Mouse (Mus musculus) thymus, postnatal 10 days (tissue): ENCODE measurements around the gene Tmem56.

Experiments used
- DNase-seq, 2 experiments: peaks; one replicate each; pipeline ENCODE4 v3.0.0; 2021; ENCODE audit warnings: low spot score in 2 of 2

The Tmem56 gene

DNA sequence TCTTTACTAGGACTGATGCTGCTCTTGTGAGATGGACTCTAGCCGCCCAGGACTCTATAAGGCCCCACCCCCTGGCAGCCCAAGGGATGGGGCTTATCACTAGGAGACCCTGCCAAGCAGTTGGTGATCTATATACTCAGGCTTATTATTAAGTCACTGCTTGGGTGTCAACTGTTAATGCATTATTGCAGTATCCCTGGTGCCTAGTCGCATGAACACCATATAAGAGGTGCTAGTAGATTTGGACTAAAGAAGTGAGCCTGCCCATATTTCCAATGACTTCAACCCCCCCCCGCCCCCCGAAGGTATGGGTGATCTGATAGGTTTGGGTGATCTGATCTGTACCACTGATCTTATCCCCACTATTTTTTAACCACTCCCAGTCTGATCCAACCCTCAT, at the start of gene Tmem56:
Tmem56 (minus strand) TSS at position 101 of the 400 bp plus-strand sequence.
- DNase-seq: no peak

DNA sequence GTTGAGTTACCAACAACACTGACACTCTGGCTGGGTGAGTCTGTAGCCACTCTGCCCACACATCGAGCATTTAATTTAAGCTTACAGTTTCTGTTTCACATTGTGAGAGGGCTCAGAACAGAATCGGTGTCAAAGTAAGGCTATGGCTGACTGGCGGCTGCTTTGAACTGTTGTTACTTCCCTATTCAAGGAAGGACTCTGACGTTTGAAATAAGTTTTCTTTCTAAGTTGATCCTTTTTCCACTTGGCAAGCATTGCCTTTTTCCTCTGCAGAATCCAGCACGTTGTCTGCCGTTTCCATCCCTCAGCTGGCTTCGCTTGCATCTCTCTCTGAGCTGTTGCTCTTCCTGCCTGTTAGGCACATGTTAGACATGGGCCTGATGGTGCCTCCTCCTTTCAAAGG, 47.3 kb upstream of the Tmem56 start:
- no peak for DNase-seq

- no peak for DNase-seq
Measured at GRCm38 (mm10) chr3:121329647-121330046, 46.7 kb upstream of the Tmem56 start.

- DNase-seq: no peak
Measured at GRCm38 (mm10) chr3:121327406-121327805, 44.5 kb upstream of the Tmem56 start.

DNA sequence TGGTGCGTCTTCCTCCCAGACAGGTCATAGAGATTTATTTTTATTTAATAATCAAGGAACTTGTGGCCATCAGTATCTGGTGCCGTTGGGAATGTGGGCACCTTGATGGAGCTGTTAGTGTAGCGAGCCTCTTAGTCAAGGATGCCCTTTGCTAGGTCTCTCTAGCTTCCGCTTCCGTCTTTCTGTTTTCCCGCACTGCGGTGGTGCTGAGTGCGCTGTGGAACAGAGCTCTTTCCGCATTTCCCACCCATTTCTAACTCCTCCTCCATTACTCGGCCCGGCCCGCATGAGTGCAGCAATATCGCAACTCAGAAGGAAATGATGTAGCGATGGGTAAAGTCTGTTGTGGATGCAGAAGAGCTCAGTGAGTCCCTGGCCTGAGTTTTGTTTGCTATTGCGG, 40.5 kb upstream of the Tmem56 start:
- DNase-seq: no peak

GRCm38 (mm10) chr3:121320896-121321295, 38.0 kb upstream of the Tmem56 start:
- DNase-seq: no peak

- no peak for DNase-seq
Measured at GRCm38 (mm10) chr3:121319906-121320305, 37.0 kb upstream of the Tmem56 start.

GRCm38 (mm10) chr3:121315498-121315897, 32.6 kb upstream of the Tmem56 start:
- no peak for DNase-seq

DNA sequence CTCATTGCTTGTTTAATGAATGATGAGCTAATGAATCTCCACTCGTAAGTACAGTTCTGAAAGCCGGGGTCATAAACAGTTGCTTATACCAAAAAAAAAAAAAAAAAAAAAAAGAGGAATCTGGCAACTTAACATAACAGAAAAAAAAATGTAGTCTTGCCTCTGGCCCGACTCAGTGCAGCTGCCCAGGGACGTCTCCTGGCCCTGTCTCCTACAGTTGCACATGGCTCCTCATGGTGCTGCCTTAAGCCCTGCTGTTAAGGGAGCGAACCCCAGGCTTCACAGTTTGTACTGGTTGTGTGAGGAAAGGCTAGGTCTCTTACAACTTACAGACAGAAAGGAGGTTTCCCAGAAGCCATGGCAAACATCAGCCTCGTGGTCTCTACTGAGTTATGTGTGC, 31.3 kb upstream of the Tmem56 start:
- DNase-seq: no peak

GRCm38 (mm10) chr3:121312979-121313378, 30.1 kb upstream of the Tmem56 start:
- peak in 1 of 2 experiments; percentile 34 for DNase-seq

GRCm38 (mm10) chr3:121312426-121312825, 29.5 kb upstream of the Tmem56 start:
- DNase-seq: peak; percentile 45 to 55

GRCm38 (mm10) chr3:121309896-121310714, 27.2 kb upstream of the Tmem56 start:
- DNase-seq: no peak

- no peak for DNase-seq
Measured at GRCm38 (mm10) chr3:121309429-121309828, 26.5 kb upstream of the Tmem56 start.

DNA sequence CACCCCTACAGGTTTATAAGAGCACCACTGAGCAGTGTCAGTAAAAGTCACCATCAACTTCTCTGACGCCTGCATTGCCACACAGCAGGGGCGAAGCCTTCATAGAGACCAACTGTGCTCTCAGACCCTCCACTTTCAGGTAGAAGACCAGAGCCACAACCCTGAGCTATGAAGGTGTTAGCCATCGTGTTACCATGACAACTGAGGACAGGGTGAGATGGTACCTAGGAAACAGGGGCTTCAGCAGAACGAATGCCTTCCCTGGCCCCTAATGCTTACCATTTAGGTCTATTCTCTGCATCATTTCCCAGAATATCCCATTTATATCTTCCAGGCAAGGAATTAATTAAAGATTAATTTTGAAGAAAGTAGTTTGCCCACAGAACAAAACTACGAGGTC, 26.0 kb upstream of the Tmem56 start:
- no peak for DNase-seq

DNA sequence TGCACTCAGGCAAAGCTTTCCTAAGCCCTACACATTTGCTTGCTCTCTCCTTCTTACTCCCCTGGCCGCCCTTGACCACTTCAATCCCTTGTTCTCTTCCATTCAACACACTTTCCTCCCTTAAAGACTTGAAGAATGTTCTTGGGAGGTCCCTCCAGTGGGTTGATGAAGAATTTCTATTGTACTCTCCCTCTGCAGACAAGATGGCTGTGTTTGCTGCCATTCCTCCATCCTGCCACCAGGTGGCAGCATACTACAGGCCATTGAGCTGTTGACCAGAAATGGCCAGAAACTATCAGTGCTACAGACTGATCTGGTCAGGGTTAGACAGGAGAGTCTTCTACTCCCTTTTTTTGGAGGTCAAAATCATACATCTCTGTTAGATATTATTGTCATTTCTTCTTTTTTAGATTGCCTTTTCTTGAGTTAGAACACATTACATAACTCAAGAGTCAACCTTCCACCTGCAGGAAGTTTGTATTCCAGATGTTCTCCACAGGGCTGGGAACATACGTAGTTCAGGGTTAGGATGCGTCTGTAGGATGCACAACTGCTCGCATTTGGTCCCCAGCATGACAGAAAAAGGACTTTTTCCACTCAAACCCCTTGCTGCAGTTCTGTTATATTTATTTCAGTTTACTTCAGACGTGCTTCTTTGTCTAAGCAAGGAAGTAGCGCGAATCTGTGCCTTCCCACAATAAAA, 24.8 kb upstream of the Tmem56 start:
- DNase-seq: peak; percentile 53 to 72

DNA sequence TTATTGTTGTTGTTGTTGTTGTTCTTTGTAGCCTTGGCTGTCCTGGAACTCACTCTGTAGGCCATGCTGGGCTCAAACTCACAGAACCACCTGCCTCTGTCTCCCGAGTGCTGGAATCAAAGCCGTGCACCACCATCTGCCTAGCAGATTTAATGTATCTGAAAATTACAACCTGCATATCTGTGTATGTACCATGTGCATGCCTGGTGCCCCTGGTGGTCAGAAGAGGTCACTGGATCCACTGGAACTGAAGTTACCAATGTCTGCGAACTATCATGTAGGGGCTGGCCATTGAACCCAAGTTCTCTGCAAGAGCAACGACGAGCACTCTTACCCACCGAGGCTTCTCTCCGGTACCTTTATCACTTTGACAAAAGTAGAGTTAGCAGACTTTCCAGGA, 23.7 kb upstream of the Tmem56 start:
- no peak for DNase-seq

DNA sequence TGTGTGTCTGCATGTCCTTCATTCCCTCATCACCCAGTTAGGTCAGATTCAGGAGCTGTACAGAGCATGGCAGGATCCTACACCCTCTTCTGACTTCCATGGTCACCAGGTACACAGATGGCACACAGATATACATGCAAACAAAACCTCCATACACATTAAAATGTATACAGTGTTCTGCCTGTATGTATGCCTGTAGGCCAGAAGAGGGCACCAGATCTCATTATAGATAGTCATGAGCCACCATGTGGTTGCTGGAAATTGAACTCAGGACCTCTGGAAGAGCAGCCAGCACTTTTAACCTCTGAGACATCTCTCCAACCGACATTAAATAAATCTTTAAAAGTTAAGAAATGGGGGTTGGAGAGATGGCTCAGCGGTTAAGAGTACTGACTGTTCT, 11.3 kb upstream of the Tmem56 start:
- DNase-seq: no peak

DNA sequence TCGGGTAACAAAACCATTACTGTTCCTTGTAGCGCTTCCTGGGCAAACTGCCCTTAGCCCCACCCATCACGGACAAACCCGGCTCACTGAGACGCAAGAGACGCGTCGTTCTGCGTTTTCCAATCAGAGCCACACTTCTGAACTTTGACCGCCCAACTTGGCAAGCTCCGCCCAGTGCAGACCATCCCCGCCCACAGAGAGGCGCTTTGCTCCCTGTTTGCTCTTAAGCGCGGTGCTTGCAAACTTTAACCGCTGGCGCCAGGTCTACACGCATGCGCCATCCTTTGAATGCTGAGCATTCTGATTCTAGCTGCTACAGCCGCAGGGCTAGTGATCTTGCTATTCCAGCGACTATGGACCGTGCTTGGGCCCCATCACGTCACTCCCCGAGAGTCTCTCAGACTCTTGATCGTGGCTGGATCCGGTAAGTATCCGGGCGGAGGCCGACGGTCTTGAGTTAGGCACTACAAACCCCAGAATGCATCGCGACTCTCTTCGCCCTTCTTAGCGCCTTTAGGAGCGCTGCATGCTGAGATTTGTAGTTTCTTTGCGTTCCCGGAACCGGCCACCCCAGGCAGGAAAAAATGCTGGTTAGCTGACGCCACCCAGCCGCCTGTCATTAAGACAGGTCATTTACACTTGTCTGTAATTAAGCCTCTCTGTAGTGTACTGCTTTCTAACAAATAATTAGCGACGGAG, 8.8 kb upstream of the Tmem56 start, which contains the start of gene Alg14:
Alg14 (plus strand) TSS at position 214 of the 699 bp plus-strand sequence.
- DNase-seq: peak; percentile 92 to 96

DNA sequence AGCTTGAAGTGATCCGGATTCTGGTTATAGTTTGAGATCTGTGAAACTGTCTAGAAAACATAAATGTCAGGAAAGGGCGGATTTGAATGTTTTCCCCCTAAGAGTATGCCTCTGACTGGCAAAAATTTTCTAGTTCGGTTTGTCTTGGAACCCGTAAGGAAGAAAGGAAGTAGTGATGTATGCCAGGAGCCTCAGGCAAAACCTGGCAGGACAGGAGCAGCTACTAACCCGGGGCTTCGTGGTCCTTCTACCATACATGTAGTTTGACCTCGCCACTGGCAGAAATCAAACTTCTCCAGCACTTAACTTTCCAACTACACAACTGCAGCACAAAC, 8.3 kb upstream of the Tmem56 start:
- no peak for DNase-seq

DNA sequence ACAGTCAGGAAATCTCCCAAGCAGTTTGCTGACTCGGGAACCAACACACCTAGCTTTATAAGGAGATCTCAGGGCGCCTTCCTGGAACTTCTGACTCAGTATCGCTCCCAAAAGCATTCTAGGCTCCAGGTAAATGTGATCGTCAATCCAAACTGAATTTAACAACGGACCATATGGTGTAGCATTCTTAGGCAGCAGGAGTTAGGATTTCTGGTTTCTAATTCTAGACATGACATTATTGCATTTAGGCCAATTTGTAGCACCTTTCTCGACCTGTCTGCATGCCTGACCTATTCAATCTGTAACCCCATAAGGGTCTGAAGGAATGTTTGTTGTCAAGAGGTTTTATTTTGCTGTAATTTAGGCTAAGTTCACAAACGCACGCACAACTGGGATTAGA, 7.8 kb upstream of the Tmem56 start:
- DNase-seq: no peak

GRCm38 (mm10) chr3:121287151-121287550, 4.3 kb upstream of the Tmem56 start:
- no peak for DNase-seq

DNA sequence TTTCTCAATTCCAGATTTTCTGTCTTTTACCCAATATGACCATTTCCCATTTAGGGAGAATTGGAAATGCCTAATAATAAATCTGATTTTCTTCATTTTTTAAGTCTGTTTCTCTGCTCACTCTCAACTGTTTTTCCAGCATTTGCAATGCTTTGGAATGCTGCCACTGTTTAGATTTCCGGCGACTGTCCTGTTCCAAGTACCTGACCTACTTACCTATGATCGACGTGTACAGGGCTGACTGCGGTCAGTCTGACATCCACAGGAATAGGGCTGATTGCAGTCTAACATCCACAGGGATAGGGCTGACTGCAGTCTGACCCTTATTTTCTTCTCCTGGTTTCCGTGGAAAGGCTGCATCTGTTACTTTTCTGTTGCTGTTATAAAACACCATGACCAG, 2.3 kb upstream of the Tmem56 start:
- no peak for DNase-seq

DNA sequence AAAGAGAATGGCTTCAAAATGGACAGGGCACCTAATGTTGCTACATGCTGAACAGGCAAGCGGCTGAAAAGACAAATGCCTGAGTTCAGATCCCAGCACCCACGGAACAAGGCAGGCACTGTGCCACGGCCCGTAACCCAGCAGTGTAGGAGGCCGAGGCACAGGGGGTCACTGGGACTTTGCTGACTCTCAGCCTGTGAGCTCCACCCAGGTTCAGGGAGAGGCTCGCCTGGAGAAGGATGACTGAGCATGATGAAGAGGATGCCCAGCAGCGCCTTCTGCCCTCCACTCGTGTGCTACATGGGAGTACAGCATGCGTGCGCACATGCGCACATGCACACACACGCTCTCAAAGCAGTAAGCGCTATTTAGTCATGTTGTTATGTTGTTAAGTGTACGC, 3.2 kb downstream of the Tmem56 start:
- no peak for DNase-seq
